Mouse (Mus musculus): Measurements from ENCODE around the gene Mfsd6. TPM values are rescaled to one million over a fixed set of nuclear protein-coding genes. Genes with fewer than 3 reads are reported as not detected.

The Mfsd6 gene
- polyA plus RNA-seq, 2 experiments, result 0.47 to 0.52 TPM

DNA sequence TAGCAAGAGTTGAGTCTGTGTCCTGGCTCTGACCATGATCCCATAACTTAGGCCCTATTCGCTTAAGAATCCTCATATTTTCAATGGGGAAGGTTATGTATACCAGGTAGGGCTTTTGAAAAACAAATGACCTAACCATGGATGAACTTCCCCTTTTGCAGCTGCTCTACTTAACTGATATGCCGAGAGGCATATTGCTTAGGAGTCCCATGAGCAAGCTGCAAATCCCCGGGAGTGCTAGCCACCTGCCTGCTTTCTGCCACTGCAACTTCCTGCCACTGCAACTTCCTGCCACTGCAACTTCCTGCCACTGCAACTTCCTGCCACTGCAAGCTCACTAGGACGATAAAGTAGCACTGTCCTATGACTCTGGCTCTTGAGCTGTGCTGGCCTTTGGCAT lies 72.1 kb downstream of the Mfsd6 start:
- Histone ChIP-seq H3K4me3 (ENCODE audit: insufficient read depth in 1 of 2, low read depth in 2 of 2, low read length in 2 of 2) (no peak overlapping the region), H3K27ac (no peak overlapping the region), H3K4me2 (ENCODE audit: low read depth) (no peak overlapping the region), H3K36me3 (replicated peaks; ENCODE audit: control insufficient read depth, insufficient read depth, low read depth) (no peaks in the 10 kb centered on the region), H3K27me3 (ENCODE audit: control insufficient read depth, insufficient read depth, low read length) (no peaks in the 10 kb centered on the region), H3K9me3 (ENCODE audit: control insufficient read depth, low read length) (no peaks in the 10 kb centered on the region), H3K9ac (replicated peaks) (no peak overlapping the region), H3K4me1 (replicated peaks; ENCODE audit: control insufficient read depth in 2 of 2, insufficient read depth in 2 of 2, low read length in 1 of 2) (no peaks in the 10 kb centered on the region; a peak in 1 of 4 replicates)
- ATAC-seq (ENCODE audit: insufficient read depth) (no peak), DNase-seq (ENCODE audit: low read depth in 3 of 3, low spot score in 3 of 3) (no peak)
- no peak for TF ChIP-seq CTCF (IDR thresholded peaks at IDR 0.05; ENCODE audit: low read depth)
- TF ChIP-seq EP300 (IDR thresholded peaks at IDR 0.05; ENCODE audit: low read depth), result no peak
- WGBS (ENCODE audit: insufficient replicate concordance), result 21% methylated on average over 4 of the region's 4 CpGs

DNA sequence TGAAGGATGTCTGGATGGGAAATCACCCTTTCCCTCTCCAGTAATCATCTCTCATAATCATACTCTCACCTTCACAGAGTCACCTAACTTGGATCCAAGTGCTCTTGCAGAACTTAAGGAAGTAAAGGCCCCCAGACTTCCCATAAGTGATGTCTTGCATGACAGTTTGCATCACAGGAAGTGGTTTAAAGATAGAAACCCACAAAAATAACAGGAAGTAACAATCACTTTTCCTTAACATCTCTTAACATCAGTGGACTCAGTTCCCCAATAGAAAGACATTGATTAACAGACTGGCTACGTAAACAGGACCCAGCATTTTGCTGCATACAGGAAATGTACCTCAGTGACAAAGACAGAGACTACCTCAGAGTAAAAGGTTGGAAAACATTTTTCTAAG lies 73.9 kb downstream of the Mfsd6 start:
- no peak for ATAC-seq (ENCODE audit: insufficient read depth)
- H3K27me3 ChIP-seq (ENCODE audit: control insufficient read depth, insufficient read depth, low read length), result no peaks in the 10 kb centered on the region
- no peak overlapping the region for H3K4me2 ChIP-seq (ENCODE audit: low read depth)
- no peaks in the 10 kb centered on the region for H3K9me3 ChIP-seq (ENCODE audit: control insufficient read depth, low read length)
- WGBS (ENCODE audit: insufficient replicate concordance), result 25% methylated on average over 1 of the region's 1 CpGs
- H3K4me1 ChIP-seq (replicated peaks; ENCODE audit: control insufficient read depth in 2 of 2, insufficient read depth in 2 of 2, low read length in 1 of 2), result no peaks in the 10 kb centered on the region; a peak in 1 of 4 replicates
- no peaks in the 10 kb centered on the region; the same call in 1 of the 2 replicates for H3K36me3 ChIP-seq (replicated peaks; ENCODE audit: control insufficient read depth, insufficient read depth, low read depth)
- H3K9ac ChIP-seq (replicated peaks), result no peak overlapping the region
- TF ChIP-seq CTCF (IDR thresholded peaks at IDR 0.05; ENCODE audit: low read depth) (no peak), EP300 (IDR thresholded peaks at IDR 0.05; ENCODE audit: low read depth) (no peak)
- DNase-seq (ENCODE audit: low read depth in 3 of 3, low spot score in 3 of 3), result no peak
- no peak overlapping the region for H3K27ac ChIP-seq
- no peak overlapping the region for H3K4me3 ChIP-seq (ENCODE audit: insufficient read depth in 1 of 2, low read depth in 2 of 2, low read length in 2 of 2)

DNA sequence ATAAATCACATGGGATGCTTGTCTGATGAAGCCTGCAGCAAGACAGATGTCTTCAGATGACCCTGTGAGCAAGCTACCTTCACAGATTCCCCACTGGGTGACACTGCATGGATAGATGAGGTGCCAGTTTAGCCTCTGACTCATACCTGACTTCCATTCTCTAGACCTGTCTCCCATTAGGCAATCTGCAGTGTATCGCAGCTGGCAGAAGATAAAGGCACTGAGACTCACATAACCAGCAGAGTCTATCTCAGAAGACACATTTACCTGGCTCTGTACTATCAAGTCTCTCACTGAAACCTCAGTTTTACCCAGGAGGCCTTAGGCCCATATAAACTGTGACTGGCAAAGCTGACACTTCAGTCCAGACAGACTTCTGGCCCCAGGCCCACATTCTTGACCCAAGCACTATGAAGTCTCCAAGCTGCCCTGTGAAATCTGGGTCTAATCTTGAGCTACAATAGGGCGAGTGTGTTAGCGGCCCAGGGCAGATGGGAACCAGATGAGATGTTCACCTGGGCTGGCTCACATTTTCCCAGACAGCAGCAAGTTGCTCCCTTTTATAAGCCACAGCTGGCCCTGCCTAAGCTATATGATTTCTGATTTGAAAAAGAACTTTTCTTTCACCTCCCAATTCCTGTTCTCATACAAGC lies 74.5 kb downstream of the Mfsd6 start:
- Histone ChIP-seq H3K27ac (no peak overlapping the region), H3K4me2 (ENCODE audit: low read depth) (no peak overlapping the region), H3K9ac (replicated peaks) (no peak overlapping the region), H3K27me3 (ENCODE audit: control insufficient read depth, insufficient read depth, low read length) (no peaks in the 10 kb centered on the region), H3K36me3 (replicated peaks; ENCODE audit: control insufficient read depth, insufficient read depth, low read depth) (no peaks in the 10 kb centered on the region; the same call in 1 of the 2 replicates), H3K4me3 (ENCODE audit: insufficient read depth in 1 of 2, low read depth in 2 of 2, low read length in 2 of 2) (no peak overlapping the region), H3K9me3 (ENCODE audit: control insufficient read depth, low read length) (no peaks in the 10 kb centered on the region), H3K4me1 (replicated peaks; ENCODE audit: control insufficient read depth in 2 of 2, insufficient read depth in 2 of 2, low read length in 1 of 2) (no peaks in the 10 kb centered on the region; a peak in 1 of 4 replicates)
- DNase-seq (ENCODE audit: low read depth in 3 of 3, low spot score in 3 of 3), result no peak
- TF ChIP-seq EP300 (IDR thresholded peaks at IDR 0.05; ENCODE audit: low read depth) (no peak), CTCF (IDR thresholded peaks at IDR 0.05; ENCODE audit: low read depth) (no peak)
- WGBS (ENCODE audit: insufficient replicate concordance), result 57% methylated on average over 3 of the region's 3 CpGs
- ATAC-seq (ENCODE audit: insufficient read depth), result no peak

DNA sequence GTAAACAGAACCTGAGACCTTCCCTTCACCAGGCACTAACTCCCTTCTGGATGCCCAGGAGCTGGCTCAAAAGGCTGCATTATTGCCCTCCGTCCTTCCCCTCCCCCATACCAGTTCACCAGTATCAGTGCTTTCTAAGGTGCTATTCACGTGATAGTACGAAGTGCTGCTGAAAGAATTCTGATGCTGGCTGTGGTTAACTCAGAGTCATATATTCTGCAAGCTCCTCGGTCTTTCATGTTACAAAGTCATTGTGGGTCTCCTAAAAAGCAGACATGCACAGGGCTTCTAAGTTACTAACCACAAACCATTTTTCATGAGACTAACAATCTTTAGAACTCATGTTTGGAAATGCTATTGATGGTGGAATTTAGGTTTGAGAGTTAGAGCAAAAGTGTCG lies 77.2 kb downstream of the Mfsd6 start:
- Histone ChIP-seq H3K27ac (no peak overlapping the region), H3K9me3 (ENCODE audit: control insufficient read depth, low read length) (no peaks in the 10 kb centered on the region), H3K4me3 (ENCODE audit: insufficient read depth in 1 of 2, low read depth in 2 of 2, low read length in 2 of 2) (no peak overlapping the region), H3K9ac (replicated peaks) (no peak overlapping the region), H3K4me2 (ENCODE audit: low read depth) (no peak overlapping the region), H3K27me3 (ENCODE audit: control insufficient read depth, insufficient read depth, low read length) (no peaks in the 10 kb centered on the region), H3K36me3 (replicated peaks; ENCODE audit: control insufficient read depth, insufficient read depth, low read depth) (no peaks in the 10 kb centered on the region; the same call in 1 of the 2 replicates), H3K4me1 (replicated peaks; ENCODE audit: control insufficient read depth in 2 of 2, insufficient read depth in 2 of 2, low read length in 1 of 2) (no peaks in the 10 kb centered on the region; a peak in 1 of 4 replicates)
- TF ChIP-seq CTCF (IDR thresholded peaks at IDR 0.05; ENCODE audit: low read depth) (no peak), EP300 (IDR thresholded peaks at IDR 0.05; ENCODE audit: low read depth) (no peak)
- DNase-seq (ENCODE audit: low read depth in 3 of 3, low spot score in 3 of 3), result no peak
- ATAC-seq (ENCODE audit: insufficient read depth), result no peak
- 57% methylated on average over 5 of the region's 5 CpGs for WGBS (ENCODE audit: insufficient replicate concordance)

DNA sequence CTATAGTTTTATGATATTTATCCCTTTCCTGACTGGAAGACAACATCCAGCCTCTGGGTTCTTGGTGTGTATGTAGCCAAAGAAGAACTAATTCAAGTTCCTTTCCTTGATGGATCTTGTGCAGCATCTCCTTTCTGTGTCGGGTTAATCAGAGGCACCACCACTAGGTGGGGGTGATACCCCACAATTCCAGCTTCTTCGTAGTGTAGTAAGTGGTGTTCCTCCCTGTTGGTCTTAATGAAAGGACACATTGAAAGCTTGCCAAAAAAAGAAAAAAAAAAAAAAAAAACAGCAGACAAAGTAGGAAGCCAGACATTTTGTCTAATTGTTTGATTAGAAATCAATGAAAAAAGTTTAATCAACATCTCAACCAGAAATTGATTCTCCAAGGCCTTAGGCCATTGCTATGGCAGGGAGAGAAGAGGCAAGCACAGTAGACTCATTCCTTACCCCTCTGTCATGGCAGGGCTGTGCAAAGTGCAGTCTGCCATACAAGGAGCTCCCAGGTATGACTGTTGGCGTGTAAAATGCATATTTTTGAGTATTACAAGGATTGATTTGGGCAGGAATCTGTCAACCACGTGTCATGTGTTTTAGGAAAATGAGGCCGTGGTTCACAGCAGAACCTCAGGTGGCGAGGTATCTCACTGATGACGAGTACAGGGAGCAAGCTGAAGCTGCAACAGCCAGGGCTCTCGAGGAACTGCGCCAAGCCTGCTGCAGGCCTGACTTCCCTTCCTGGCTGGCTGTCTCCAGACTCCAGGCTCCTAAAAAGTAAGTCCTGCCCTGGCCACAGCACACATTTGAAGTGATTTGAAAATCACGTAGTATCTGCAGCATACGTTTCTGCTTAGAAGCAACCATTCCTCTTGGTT lies 78.9 kb downstream of the Mfsd6 start:
- no peak overlapping the region for H3K27ac ChIP-seq
- TF ChIP-seq EP300 (IDR thresholded peaks at IDR 0.05; ENCODE audit: low read depth) (no peak), CTCF (IDR thresholded peaks at IDR 0.05; ENCODE audit: low read depth) (peak; percentile 50; the same call in 1 of the 2 replicates)
- WGBS (ENCODE audit: insufficient replicate concordance), result 61% methylated on average over 11 of the region's 11 CpGs
- ATAC-seq (ENCODE audit: insufficient read depth) (no peak), DNase-seq (ENCODE audit: low read depth in 3 of 3, low spot score in 3 of 3) (peak in 1 of 3 experiments; percentile 9)
- no peaks in the 10 kb centered on the region for H3K27me3 ChIP-seq (ENCODE audit: control insufficient read depth, insufficient read depth, low read length)
- no peaks in the 10 kb centered on the region; the same call in 1 of the 2 replicates for H3K36me3 ChIP-seq (replicated peaks; ENCODE audit: control insufficient read depth, insufficient read depth, low read depth)
- no peak overlapping the region for H3K4me2 ChIP-seq (ENCODE audit: low read depth)
- H3K9me3 ChIP-seq (ENCODE audit: control insufficient read depth, low read length), result no peaks in the 10 kb centered on the region
- H3K4me3 ChIP-seq (ENCODE audit: insufficient read depth in 1 of 2, low read depth in 2 of 2, low read length in 2 of 2), result no peak overlapping the region
- H3K9ac ChIP-seq (replicated peaks), result no peak overlapping the region
- no peaks in the 10 kb centered on the region; a peak in 1 of 4 replicates for H3K4me1 ChIP-seq (replicated peaks; ENCODE audit: control insufficient read depth in 2 of 2, insufficient read depth in 2 of 2, low read length in 1 of 2)
